Mouse (Mus musculus) heart, adult 18-20 months (tissue): ENCODE measurements around the gene Olfr1264. TPM values are rescaled to one million over a fixed set of nuclear protein-coding genes. Genes with fewer than 3 reads are reported as not detected.

Source experiments
- DNase-seq, 2 experiments: peaks; one replicate each; pipeline ENCODE4 v3.0.0; 2021 to 2022; ENCODE audit warnings: mixed read lengths in 1 of 2
- long read RNA-seq, 2 experiments: library from polyadenylated mRNA; stranded (forward); transcript quantifications; one replicate each; pipeline ENCODE4 v2.0.0; 2021
- total RNA-seq, 2 experiments: library from RNA; stranded (reverse); gene quantifications; 2 replicates each; pipeline ENCODE4 v1.2.3; 2021

Gene Olfr1264
- not detected for total RNA-seq
- long read RNA-seq, experiment 1: 0 reads
- long read RNA-seq, experiment 2: 0 reads

- no peak for DNase-seq
Measured at GRCm38 (mm10) chr2:90025477-90025876, at the start of gene Olfr1264. Gene Olfr1264, minus strand, starts transcription at chr2:90025577.

DNA sequence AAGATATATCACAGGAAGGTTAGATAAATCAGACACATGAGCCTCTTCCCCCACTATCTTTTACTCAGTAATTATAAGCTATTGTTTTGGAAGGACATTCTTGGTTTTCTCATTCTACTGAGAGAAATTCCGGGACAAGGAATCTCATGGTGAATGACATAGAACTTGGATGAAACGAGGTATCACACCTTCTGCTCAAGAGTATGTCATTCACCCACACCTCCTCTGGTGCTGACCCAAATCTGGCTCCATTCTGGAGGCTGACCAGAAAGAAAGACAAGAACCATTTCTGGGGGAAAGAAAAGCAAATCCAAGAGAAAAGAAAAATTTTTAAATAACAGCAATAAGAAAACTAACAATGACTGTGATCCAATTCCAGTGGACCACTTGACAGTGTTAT, 44.7 kb upstream of the Olfr1264 start:
- no peak for DNase-seq

- no peak for DNase-seq
Measured at GRCm38 (mm10) chr2:90063494-90063893, 38.1 kb upstream of the Olfr1264 start, which contains the start of gene Olfr140. Gene Olfr140, minus strand, starts transcription at chr2:90063594.

GRCm38 (mm10) chr2:90035037-90035436, 9.7 kb upstream of the Olfr1264 start, which contains the start of gene Olfr1265:
Gene Olfr1265, plus strand, starts transcription at chr2:90035337.
- no peak for DNase-seq

- no peak for DNase-seq
Measured at GRCm38 (mm10) chr2:90011831-90012230, 13.5 kb downstream of the Olfr1264 start, which contains the start of gene Olfr1263. Gene Olfr1263, plus strand, starts transcription at chr2:90012131.

DNA sequence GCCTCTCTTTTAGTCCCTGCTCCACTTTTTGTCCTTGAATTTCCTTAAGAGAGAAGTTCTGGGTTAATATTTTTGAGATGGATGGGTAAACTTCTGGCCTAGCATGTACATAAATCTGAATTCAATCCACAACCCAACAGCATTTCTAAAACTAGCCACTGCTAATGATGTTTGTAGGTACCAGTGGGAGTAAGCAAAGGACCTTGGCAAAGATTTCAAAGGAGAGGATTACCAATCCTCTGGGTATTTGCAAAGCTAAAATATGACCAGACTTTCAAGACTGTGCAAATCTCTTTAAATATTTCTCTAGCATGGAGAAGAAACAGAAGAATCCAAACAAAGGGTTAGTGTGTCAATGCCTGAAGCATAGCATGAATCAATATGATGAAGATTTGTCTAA, 25.5 kb downstream of the Olfr1264 start, which contains the start of gene Olfr1262:
TSS of gene Olfr1262 (plus strand) at position 301 of the 400 bp plus-strand sequence.
- DNase-seq: no peak

DNA sequence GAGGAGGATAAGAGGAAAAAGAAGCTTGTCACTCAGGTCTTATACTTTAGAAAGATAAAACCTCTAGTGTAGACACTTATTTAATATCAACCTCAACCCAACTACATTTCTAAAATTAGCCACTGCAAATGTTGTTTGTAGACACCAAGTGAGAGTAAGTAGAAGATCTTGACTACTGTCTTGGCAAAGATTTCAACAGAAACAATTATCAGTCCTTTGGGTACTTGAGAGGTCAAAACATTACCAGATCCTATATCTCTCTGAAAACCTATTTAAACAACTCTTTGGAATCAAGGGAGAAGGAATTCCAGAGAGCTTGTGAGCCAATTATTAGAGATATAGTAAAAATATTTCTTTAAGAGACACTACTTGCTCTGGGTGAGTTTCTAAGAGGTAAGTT, 34.5 kb downstream of the Olfr1264 start, which contains the start of gene Olfr1261:
TSS of gene Olfr1261 (plus strand) at position 301 of the 400 bp plus-strand sequence.
- no peak for DNase-seq

DNA sequence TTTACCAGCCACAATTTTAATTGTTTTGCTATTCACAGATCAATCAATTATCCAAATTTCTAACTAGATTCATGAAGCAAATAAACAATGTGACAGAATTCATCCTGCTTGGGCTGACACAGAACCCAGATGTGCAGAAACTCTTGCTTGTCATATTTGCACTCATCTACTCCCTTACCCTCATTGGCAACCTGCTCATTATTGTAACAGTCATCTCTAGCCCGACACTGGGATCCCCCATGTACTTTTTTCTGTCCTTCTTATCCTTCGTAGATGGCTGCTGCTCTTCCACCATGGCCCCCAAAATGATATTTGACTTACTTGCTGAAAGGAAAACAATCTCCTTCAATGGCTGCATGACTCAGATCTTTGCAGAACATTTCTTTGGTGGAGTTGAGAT, 47.7 kb downstream of the Olfr1264 start:
- no peak for DNase-seq

DNA sequence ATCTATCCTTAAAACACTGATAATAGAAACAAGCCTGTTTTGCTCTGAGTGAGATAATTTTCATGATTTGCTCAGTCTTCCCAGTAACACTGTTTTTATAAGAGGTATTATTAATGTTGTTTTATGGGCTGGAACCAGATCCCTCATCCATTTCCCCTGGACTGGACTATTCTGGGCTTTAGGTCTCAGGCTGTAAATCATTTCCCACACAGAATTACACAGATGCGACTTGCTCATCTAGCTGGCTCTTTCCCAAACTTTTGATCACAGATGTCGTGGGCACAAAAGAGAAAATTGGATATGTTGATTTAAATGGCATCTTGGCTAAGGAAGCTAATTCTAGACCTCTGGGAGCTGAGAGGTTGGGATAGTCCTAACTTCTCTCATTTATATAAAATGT, 51.2 kb downstream of the Olfr1264 start, which contains the start of gene Olfr1260:
TSS of gene Olfr1260 (plus strand) at position 157 of the 400 bp plus-strand sequence.
- no peak for DNase-seq

Other genes with a start within 250 kb of the Olfr1264 start
- not detected for gene Olfr1254, start 232.0 kb downstream of the Olfr1264 start, total RNA-seq
- gene Olfr1255, start 213.5 kb downstream of the Olfr1264 start, total RNA-seq: not detected
- not detected for gene Olfr1256, start 184.0 kb downstream of the Olfr1264 start, total RNA-seq
- not detected for gene Olfr48, start 177.4 kb downstream of the Olfr1264 start, total RNA-seq
- gene Olfr1257, start 147.1 kb downstream of the Olfr1264 start, total RNA-seq: not detected
- gene Olfr1258, start 98.3 kb downstream of the Olfr1264 start, total RNA-seq: not detected
- gene Olfr1259, start 76.9 kb downstream of the Olfr1264 start, total RNA-seq: not detected
- not detected for gene Olfr1260, start 51.2 kb downstream of the Olfr1264 start, total RNA-seq
- gene Olfr1261, start 34.4 kb downstream of the Olfr1264 start, total RNA-seq: not detected
- gene Olfr1262, start 25.4 kb downstream of the Olfr1264 start, total RNA-seq: not detected
- gene Olfr1263, start 13.4 kb downstream of the Olfr1264 start, total RNA-seq: not detected
- not detected for gene Olfr1265, start 9.8 kb upstream of the Olfr1264 start, total RNA-seq
- not detected for gene Olfr140, start 38.0 kb upstream of the Olfr1264 start, total RNA-seq
- not detected for gene Olfr1269, start 95.8 kb upstream of the Olfr1264 start, total RNA-seq
- not detected for gene Olfr32, start 116.7 kb upstream of the Olfr1264 start, total RNA-seq
- gene Olfr1270, start 127.5 kb upstream of the Olfr1264 start, total RNA-seq: not detected
- not detected for gene Olfr1506, start 198.9 kb upstream of the Olfr1264 start, total RNA-seq
- gene Olfr142, start 232.0 kb upstream of the Olfr1264 start, total RNA-seq: not detected
- gene Olfr1271, start 245.5 kb upstream of the Olfr1264 start, total RNA-seq: not detected